Mouse (Mus musculus) kidney, postnatal 10 days (tissue): ENCODE measurements around the gene Rcsd1.

Source experiments
- DNase-seq: peaks from one replicate; pipeline ENCODE4 v3.0.0; 2021; ENCODE audit warnings: mixed read lengths

The Rcsd1 gene

DNA sequence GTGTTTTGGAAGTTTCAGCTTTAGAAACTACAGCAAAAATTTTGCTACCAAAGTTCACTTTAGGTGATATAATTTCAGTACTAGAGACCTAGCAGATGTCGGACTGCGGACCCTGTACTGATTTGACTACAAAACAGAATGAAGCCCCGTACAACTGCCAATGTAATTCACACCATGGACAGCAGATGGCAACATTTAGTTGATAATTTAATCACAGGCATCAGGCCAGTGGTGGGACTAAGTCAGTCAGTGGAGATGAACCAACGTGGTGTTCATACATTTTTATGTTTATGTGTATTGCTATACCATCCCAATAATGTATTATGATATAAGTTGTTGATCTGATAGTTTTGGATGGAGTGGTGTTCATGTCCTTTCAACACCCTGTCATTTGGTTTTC lies 48.8 kb downstream of the Rcsd1 start:
- DNase-seq: peak; percentile 79

DNA sequence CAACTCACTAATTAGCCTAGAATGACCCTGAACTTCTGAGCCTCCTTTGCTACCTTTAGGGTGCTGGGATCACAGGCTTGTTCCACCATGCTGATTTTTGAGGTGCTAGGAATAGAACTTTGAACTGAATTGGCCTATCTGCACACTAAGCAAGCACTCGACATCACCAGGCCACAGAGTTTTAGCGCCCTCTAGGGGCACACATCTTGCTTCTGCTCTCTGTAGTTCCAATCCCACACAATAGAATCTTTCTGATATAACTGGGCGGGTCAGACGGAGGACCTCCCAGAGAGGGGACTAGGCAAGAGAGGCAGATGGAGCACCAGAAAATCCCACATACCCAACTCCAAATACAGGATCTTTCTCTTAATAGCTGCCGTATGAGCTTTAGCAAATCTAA lies 51.0 kb downstream of the Rcsd1 start:
- DNase-seq: peak; percentile 89

DNA sequence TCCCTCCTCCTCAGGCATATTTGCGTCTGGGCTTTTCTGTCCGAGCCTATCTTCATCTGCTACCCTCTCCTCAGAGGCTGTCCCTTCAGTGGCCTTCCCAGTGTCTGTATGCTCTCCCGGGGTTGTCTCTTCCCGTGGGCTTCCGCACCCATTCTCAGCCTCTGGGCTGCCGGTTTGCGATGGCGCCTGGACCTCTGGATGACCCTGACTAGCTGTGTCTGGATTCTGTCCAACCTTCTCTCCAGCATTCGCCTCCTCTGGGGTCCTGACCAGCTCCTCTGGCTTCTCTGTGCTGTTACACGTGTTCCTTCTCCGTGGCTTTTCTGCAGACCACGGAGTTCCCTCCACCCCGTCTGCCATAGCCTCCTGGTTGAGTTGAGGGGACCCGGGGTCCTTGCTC lies 54.1 kb downstream of the Rcsd1 start:
- peak; percentile 65 for DNase-seq

DNA sequence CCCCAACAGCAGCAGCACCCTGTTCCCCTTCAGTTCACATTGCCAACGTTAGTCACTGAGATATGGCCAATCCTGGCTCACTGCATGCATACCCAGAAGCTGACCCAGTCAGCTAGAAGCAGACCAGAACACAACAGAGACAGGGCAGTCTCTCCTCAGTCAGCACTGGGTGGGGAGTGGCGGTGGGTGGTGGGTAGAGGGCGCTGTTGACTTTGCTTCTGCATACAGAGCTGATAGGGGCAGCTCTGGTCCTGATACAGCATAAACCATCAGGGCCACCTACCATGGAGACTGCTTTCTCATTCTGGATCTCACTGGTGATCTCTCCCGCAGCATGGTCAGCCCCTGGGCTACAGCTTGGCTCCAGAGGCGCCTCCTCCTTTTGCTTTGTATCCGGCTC lies 54.5 kb downstream of the Rcsd1 start:
- DNase-seq: peak; percentile 71

DNA sequence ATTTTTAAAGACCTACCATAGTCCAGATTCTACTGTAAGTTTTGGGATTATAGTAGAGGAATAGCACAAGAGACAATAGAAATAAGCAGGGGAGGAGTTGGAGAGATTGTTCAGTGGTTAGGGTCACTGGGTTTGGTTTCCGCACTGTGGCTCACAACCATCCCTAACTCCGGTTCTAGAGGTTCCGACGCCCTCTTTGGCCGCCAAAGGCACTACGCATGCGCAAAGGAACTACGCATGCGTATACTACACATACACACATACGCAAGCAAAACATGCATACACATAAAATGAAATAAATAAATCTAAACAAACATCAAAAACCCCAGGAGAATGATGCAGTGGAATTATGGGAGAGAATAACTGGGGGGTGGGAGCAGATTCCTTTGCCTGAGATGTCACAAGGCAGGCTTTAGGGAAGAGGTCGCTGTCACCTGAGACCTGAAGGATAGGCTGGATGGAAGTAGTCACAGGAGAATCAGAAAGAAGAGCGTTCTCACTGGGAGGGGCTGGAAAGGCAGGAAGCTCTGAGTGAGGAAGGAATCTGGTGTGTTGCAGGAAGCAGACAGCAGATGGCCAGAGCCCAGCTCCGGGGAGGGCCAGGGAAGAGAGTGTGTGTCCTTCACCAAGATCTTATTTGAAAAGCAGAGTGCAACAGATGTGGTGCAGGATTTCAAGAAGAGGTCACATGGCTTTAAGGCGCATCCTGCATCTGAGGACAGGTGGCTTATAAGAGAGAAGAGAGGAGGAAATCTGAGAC lies 56.3 kb downstream of the Rcsd1 start:
- DNase-seq: peak; percentile 69

DNA sequence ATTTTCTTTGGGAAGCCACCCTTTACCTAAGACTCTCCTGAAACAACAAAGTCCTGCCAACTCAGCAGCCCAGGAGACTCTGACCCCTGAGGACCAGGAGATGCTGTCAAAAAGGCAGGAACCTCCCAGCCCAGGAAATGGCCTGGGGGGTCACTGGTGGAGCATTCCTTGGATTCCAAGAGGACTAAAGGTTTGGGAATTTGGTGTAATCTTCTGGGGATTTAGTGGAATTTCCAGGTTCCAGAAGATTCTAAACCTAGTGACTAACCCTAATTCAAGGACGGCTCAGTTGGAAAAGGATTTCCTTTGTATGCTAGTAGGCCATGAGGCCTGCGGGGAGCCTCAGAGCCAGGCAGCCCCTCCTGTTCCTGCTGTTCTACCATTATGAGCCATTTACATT lies 57.0 kb downstream of the Rcsd1 start:
- DNase-seq: no peak

DNA sequence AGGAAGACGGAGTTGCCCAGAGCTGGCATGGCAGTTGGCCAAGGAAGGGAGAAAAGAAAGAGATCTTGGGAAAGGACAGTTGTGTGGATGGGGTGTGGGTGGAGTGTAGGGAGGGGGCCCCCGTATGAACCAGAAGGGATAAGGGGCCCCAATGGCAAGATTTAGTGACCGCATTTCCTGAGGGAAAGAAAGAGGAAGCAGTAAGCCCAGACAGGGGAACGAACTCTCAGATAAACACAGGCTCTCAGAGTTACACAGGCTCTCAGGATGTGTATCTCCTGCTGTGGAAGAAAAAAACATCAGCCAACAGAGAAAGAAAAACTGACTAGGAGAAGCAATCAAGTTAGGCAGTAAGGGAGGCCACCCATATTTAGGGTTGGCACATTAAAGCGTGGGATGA lies 58.4 kb downstream of the Rcsd1 start:
- DNase-seq: no peak

DNA sequence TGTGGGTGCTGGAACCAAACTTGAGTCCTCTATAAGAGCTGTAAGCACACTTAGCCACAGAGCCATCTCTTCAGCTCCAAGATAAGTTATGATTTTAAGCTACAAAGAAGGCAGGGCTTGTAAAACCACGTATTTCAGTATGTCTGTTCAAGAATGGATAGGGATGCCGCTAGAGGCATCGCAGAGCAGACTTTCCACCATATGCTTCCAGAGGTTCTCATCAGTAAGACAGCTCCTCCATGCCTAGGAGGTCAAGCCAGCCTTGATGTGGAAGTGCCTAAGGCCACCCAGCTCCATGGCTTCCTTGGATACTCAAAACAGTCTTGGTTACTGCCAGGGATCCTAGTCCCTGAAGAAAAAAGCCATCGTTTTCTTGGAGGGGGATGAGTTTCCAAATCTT lies 64.5 kb downstream of the Rcsd1 start:
- DNase-seq: no peak

DNA sequence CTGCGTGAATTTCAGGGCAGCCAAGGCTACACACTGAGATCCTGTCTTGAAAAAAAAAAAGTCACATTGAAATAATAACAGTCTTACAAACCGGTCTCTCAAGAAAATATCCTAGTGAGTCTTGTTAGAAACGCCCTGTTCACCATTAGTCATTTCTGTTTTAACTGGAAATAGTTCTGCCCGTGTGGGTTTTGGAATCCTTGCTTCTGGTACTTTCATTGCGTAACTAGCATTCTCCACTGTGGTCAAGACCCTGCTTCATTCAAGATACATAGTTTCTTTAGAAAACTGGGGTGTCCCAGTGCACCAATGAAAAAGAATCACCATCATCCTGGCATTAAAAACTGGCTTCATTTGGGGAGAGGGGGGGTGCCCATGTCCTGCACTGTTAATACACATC lies 65.8 kb downstream of the Rcsd1 start:
- no peak for DNase-seq

DNA sequence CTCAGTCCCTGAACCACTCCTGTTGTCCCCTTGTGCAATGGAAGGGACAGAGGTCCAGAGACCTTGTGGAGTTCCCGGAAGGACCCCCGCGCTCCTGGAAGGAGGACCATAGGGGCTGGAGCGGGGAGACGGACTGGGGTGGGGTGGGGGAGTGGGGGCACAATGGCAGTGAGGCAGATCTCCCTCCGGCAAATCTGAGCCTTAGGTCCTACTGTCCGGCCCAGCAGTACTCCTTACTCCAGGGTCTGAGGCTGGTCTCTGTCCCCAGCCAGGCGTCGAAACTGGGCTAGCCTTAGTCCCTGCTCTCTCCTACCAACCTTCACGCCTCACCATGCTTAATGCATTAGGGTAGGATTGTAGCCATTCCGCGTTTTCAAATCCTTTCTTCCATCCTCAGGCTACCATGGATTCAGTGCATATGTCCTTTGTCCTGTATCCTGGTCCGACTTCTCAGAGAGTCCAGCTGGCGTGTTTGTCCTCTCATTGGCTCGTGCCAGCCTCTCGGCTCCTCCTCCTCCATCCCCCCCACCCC lies 66.7 kb downstream of the Rcsd1 start:
- DNase-seq: peak; percentile 75

DNA sequence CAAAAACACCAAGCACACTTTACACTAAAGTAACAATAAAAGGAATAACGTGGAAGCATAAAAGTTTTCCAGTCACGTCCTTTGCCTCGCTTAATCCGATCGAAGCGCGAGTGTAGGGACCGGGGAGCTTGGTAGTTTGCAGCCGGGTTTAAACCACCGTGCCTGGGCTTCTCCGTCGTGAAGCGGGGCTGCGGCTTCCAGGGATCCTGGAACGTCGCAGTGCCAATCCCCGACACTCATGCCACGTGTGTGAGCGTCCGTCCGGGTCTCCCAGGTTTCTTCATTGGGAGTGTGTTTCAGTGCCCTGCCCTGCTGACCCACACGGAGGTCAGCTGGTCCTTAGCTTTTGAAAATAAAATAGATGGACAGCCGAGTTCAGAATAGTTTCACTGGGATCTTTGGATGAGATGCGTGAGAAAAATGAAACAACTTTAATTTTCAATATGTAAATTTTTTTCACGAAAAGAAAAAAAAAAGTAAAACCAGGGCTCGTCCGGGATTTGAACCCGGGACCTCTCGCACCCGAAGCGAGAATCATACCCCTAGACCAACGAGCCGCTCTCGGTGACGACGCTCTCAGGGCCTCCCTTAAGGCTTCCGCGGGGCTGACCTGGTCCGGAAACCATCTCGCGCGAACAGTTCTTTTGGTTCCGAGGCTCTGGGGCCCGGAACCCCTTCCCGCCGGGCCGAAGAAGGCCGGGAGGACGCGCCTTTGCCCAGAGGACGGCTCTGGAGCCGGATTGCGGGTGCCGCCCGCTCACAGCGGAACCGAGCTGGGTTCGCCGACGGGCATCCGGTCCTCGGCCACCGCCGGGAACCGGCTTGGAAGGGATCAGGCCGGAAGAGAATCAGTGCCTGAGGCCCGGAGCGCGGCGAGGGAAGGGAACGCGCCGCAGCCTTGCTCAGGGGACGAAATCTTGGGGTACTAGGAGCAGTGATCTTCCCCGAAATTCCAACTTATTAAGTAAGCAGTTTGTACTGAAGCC lies 67.5 kb downstream of the Rcsd1 start:
- DNase-seq: peak; percentile 94

DNA sequence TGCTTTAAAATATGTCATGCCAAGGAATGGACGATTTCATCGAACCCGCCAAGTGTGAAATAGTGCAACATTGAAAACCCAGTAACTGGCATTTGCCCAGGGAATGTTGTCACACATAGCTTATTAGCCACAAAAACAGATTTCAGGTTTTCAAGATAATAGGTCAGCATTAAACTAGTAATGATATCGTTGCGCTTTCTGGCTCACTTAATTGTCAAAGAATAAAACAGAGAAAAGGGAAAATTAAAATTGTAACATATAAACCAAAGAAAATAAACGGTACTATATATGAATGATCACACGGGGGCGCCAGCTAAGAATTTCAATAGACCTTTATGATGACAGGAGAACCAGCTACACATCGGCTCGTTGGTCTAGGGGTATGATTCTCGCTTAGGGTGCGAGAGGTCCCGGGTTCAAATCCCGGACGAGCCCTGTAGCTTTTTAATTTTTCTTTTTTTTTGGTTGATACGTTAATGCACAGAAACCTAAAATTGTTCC lies 68.2 kb downstream of the Rcsd1 start:
- DNase-seq: peak; percentile 81

DNA sequence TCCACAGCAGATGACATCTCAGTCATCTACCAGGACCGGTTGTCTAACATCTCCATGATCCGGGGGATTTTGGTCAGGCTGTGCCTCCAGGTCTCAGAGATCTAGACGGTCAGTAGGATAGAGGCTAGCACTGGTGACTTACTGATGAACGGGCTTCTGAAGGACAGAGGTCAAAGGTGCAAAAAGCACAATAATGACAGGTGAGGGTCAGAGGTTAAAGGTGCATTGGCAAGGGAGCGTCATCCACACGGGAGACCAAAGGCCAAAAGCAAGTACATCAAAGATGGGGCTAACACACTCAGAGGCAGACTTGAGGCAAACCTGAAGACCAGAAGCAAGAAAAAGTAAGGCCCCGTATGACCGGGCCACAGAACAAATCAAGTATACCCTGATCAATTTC lies 73.3 kb downstream of the Rcsd1 start:
- no peak for DNase-seq

DNA sequence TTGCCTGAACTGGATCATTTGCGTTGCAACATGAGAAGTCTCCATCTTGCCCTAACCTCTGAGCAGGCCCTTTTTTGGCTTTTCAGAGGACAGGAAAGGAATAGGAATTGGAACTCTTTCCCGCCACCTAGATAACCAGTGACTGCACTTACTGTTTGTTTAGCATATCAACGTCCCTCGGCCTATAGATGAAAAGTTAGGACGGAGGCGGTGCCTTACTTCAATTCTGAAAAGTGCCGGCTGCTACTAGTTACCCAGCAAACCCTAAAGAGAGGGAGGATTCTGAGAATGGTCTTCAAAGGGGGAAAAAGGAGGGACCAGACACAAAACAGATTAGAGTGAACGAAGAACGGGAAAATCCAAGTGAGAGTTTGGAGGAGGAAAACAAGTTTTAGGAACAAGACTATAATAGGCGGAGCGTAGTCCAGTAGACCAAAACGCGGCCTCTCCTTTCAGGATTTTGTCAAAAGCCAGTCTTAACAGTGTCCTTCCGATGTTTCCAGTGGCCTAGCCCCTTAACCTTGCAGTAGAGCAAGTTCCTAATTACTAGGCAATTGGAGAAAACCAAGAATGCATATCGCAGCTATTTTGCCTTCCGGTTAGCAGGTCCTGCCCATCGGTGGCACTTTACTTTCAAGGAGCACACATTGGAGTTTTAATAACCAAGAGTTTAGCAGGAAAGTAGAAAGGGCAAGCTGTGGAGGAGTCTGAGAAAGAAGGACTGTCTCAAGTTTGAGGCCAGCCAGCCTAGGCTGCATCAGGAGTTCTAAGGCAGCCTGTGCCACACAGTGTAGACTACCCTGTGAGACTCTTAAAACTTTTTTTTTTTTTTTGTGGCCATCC lies 74.3 kb downstream of the Rcsd1 start:
- no peak for DNase-seq

DNA sequence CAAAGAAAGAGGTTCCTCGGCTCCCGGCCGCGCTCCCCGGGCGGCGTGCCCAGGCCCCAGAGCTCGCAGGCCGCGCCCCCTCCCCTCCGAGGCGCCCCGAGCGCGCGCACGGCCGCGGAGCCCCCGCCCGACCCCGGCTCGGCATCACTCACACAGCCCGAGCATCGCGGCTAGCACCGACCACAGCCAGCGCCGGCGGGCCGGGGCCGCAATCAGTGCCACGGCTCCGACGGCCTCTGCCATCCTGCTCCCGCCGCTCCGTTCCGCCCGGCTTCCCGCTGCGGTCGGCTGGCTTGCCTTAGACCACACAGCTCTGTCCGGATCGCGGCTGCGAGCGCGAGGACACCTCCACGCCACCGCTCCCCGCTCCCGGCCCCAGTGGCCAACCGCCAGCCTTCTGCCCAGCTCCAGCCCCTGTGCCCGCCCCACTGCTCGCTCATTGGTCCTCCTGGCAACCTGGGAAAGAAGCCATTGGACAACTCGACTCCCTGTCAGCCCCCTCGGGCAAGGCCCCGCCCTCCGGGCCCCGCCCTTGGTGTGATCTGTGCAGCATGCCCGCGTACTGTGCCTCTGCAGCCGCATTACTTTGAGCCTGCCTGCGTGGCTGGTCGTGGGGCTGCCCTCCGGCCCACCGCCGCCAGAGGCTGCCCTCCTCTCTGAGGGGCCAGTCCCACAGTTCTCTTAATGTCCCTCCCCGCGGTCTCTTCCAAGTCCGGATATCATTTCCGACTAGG lies 75.2 kb downstream of the Rcsd1 start, which contains the start of gene Mpzl1:
Gene Mpzl1, minus strand, starts transcription at position 388 of the 734 bp plus-strand sequence.
- DNase-seq: peak; percentile 99

DNA sequence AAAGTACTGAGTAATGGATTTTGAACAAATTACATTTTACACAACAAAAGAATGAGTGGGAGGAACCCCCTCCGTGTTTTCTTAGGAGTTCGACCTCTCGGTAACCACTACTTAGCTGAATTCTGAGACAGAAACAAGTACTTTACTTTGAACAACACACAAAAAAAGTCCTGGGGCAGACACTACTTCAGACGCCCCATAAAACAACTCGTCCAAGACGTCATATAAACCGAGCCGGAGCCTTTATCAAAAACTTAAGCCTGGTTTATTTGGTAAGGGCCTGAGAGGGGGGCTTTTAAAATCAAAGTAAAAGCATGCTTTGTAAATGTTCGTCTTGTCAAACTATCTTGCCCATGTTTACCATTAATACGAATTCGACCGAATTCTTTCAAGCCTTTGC lies 76.2 kb downstream of the Rcsd1 start:
- DNase-seq: no peak

DNA sequence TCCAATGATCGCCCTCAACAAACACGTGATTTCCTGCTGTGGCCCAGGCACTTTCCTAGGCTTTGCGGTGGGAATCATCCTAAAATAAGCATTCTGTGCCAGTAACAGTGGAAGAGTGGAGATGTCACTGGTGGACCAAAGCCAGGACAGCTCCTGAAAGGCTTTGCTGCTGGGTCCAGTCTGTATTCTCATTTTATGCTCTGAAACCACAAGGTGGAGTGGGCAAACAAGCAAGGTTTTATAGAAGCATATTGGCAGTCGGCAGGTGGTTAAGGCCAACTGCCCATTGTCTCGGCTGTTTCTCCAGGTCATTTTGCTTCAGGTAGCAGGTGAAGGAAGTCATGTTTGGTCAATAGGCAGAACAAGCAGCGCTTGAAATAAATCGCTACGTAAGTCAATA lies 78.4 kb downstream of the Rcsd1 start:
- no peak for DNase-seq

DNA sequence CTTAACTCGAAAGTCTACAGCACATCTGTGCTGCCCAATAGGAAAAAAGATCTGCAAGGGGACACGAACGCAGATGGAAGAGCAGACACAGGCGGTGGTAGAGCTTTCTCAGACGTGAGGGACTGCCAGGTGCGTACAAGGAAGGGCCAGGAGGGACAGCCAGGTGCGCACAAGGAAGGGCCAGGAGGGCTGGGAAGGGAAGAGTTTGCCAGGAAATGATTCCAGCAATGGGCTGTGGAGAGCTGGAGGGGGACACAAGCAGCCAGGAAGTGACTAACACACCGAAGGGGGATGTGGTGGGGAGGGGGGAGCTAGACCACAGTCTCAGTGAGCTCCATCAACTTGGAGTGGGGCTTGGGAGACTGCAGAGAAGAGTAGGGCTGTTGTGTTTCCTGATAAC lies 79.6 kb downstream of the Rcsd1 start:
- no peak for DNase-seq

DNA sequence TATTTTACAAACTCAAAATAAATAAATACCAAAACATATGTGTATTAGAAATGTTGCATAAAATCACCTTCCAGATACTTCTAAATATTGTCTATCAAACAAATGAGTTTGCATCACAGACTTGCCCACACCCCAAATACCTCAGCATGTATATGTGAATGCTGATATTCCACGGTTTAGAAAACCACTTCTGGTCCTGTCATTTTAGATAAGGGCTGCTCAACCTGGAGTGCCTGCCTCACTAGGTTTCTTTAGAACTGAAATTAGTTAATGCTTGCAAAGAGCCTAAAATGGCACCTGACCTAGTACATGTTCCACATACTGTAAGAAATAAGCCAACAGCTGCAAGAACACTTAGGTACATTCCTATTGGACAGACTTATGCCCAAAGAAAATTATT lies 81.0 kb downstream of the Rcsd1 start:
- DNase-seq: no peak

DNA sequence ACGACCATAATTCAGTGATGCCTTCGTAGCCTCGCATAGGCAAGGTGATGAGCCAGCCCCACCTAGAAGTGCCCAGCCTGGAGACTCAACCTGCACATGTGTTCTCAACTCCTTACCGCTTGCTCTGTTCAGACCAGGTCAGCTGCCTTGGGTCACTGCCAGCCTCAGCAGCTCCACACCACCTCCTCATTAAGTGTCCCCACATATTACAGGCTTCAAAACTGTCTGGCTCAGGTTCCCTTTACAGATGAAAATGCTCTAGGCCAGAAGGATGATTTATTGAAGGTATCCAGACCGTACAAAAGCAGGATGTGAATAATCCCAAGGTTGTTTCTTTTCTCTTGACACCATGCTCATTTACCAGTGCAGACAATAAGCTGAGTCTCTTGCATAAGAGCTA lies 83.7 kb downstream of the Rcsd1 start:
- DNase-seq: peak; percentile 68

DNA sequence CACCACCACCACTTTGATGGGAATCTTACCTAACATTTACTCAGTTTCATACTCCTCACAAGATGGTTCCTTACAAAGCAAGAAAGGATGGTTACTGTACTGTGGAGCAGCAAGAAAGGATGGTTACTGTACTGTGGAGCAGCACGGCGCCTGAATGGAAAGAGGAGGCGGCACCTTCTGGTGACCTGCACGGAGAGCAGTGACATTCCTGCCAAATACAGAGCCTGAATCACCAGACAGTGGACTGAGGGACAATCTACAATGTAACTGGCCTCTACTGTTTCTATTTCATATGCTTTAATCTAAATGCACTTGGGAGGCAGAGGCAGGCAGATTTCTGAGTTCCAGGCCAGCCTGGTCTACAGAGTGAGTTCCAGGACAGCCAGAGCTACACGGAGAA lies 84.5 kb downstream of the Rcsd1 start:
- DNase-seq: no peak

DNA sequence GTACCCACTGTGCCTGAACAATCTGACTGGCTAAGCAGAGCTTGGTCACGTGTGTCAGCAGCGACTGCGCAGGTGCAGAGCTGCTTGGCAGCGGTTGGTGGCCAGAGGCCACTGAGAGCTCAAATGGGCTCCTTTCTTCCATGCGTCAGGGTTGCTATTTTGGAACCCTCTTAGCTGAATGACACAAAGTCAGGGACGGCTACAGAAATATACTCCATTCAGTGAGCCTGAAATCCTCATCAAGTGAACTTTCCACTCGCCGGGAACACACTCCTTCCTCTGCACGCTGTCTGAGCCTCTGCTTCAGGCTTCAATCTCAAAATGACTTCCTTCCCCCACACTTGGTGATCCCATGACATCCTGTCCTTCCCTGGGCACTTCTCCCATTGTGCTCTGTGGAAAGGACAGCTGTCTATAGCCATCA lies 91.3 kb downstream of the Rcsd1 start:
- DNase-seq: peak; percentile 52
